8 mouse cellular contexts compared by ENCODE assay signal in genomic region chr11:78182450-78182849, GRCm38 (mm10). TPM values are rescaled to one million over a fixed set of nuclear protein-coding genes. Genes with fewer than 3 reads are reported as not detected.
DNase-seq lines count a peak whose midpoint lies in the region; ATAC-seq and TF ChIP-seq lines count a peak whose summit lies in the region.

No protein-coding gene starts in this region.

- TF ChIP-seq CTCF in G1E (IDR thresholded peaks at IDR 0.05; ENCODE audit: low read depth, low read length) = no peak

- no peaks in the 10 kb centered on the region for H3K9me3 ChIP-seq in heart, embryonic 16.5 days (replicated peaks; ENCODE audit: control insufficient read depth, low read length)
- no peaks in the 10 kb centered on the region for H3K9me3 ChIP-seq in G1E (replicated peaks)
- no peaks in the 10 kb centered on the region for H3K9me3 ChIP-seq in hindbrain, embryonic 11.5 days (ENCODE audit: control insufficient read depth, low read length)
- no peaks in the 10 kb centered on the region for H3K9me3 ChIP-seq in midbrain, embryonic 10.5 days (replicated peaks)

- intact Hi-C loops in heart, postnatal 10 days (cut with DNase I) = no loop called here

- peak overlapping the region; percentile 96 for H3K4me3 ChIP-seq in heart, embryonic 16.5 days (ENCODE audit: low read length)
- peak overlapping the region; percentile 95 for H3K4me3 ChIP-seq in G1E (ENCODE audit: low read depth, low read length)
- peak overlapping the region; percentile 88 for H3K4me3 ChIP-seq in hindbrain, embryonic 11.5 days (ENCODE audit: low read depth, low read length)
- H3K4me3 ChIP-seq in midbrain, embryonic 10.5 days = peak overlapping the region; percentile 85

- peak overlapping the region; percentile 94 for H3K27ac ChIP-seq in heart, embryonic 16.5 days (ENCODE audit: low read length)
- 0 out of 2 replicates have a peak overlapping the region, but pooled peaks have one; percentile 93 for H3K27ac ChIP-seq in hindbrain, embryonic 11.5 days (ENCODE audit: low read depth, low read length)
- peak overlapping the region; percentile 96 for H3K27ac ChIP-seq in midbrain, embryonic 10.5 days (replicated peaks)

- DNase-seq in heart, postnatal 10 days = no peak
- no peak for DNase-seq in G1E (ENCODE audit: low spot score)
- DNase-seq in hindbrain, embryonic 11.5 days (ENCODE audit: low spot score) = no peak
- no peak for DNase-seq in midbrain, embryonic 10.5 days (ENCODE audit: low spot score)
- DNase-seq in right cerebral cortex, postnatal 25 days = no peak
- DNase-seq in left cerebral cortex, adult 18-20 months (ENCODE audit: low spot score in 2 of 2) = no peak
- DNase-seq in embryo, embryonic 10.5 days (ENCODE audit: low spot score) = no peak

- H3K36me3 ChIP-seq in heart, embryonic 16.5 days (ENCODE audit: control insufficient read depth, insufficient read depth) = peaks cover 23% of the 10 kb centered on the region
- H3K36me3 ChIP-seq in G1E (replicated peaks) = peaks cover 41% of the 10 kb centered on the region
- H3K36me3 ChIP-seq in hindbrain, embryonic 11.5 days (ENCODE audit: control insufficient read depth, insufficient read depth, low read length) = peaks cover 9% of the 10 kb centered on the region; the same call in 1 of the 2 replicates
- H3K36me3 ChIP-seq in midbrain, embryonic 10.5 days = peaks cover 37% of the 10 kb centered on the region

- H3K4me1 ChIP-seq in heart, embryonic 16.5 days (ENCODE audit: control insufficient read depth, insufficient read depth, low read length) = peaks cover 31% of the 10 kb centered on the region
- H3K4me1 ChIP-seq in G1E (ENCODE audit: insufficient read depth, low read depth, low read length) = peaks cover 53% of the 10 kb centered on the region
- peaks cover 17% of the 10 kb centered on the region for H3K4me1 ChIP-seq in hindbrain, embryonic 11.5 days (replicated peaks; ENCODE audit: control insufficient read depth, insufficient read depth, low read length)
- H3K4me1 ChIP-seq in midbrain, embryonic 10.5 days = peaks cover 56% of the 10 kb centered on the region

- 3% methylated on average over 7 of the region's 7 CpGs for WGBS in heart, embryonic 16.5 days
- WGBS in hindbrain, embryonic 11.5 days = 9% methylated on average over 7 of the region's 7 CpGs
- 9% methylated on average over 7 of the region's 7 CpGs for WGBS in midbrain, embryonic 10.5 days

- H3K4me2 ChIP-seq in heart, embryonic 16.5 days (ENCODE audit: low read depth, low read length) = peak overlapping the region; percentile 76
- peak overlapping the region; percentile 54 for H3K4me2 ChIP-seq in hindbrain, embryonic 11.5 days (replicated peaks; ENCODE audit: low read depth, low read length)

- peak overlapping the region; percentile 96 for H3K9ac ChIP-seq in heart, embryonic 16.5 days (ENCODE audit: low read length)
- H3K9ac ChIP-seq in hindbrain, embryonic 11.5 days (ENCODE audit: low read depth, low read length) = peak overlapping the region; percentile 91

- no peaks in the 10 kb centered on the region for H3K27me3 ChIP-seq in heart, embryonic 16.5 days (ENCODE audit: control insufficient read depth, insufficient read depth, low read length)
- peaks cover 12% of the 10 kb centered on the region for H3K27me3 ChIP-seq in G1E (ENCODE audit: insufficient read depth, low read length)
- no peaks in the 10 kb centered on the region for H3K27me3 ChIP-seq in hindbrain, embryonic 11.5 days (ENCODE audit: control insufficient read depth, insufficient read depth, low read length)
- no peaks in the 10 kb centered on the region for H3K27me3 ChIP-seq in midbrain, embryonic 10.5 days (ENCODE audit: low read depth, poor library complexity, severe bottlenecking)

- ATAC-seq in heart, embryonic 16.5 days (replicated peaks; ENCODE audit: extremely low read depth, insufficient read depth, low FRiP score) = no peak
- no peak for ATAC-seq in G1E (ENCODE audit: extremely low read depth, insufficient number of reproducible peaks, low FRiP score, poor library complexity, severe bottlenecking)
- no peak for ATAC-seq in hindbrain, embryonic 11.5 days (ENCODE audit: low FRiP score)

RNA-seq across cellular contexts. Expression of gene Rpl23a, which starts 0.9 kb away (rescaled TPM):
- 708 and 711 TPM in 2 replicates for polyA plus RNA-seq in heart, embryonic 16.5 days (2015; fragmentation: Nextera tagmentation; extraction: Ambion mirVana)
- total RNA-seq in heart, postnatal 10 days (2021) = 100 to 1,000 TPM; 965 to 994 TPM
- 1,467 and 1,695 TPM in 2 replicates for total RNA-seq in G1E (2014; fragmentation: Nextera tagmentation)
- total RNA-seq in G1E (2017) = 2,502 and 2,557 TPM in 2 replicates
- 844 and 2,130 TPM in 2 replicates for polyA plus RNA-seq in G1E (2012)
- polyA plus RNA-seq in hindbrain, embryonic 11.5 days (2014; fragmentation: Nextera tagmentation; extraction: Ambion mirVana) = 1,168 and 1,191 TPM in 2 replicates
- 953 and 1,066 TPM in 2 replicates for polyA plus RNA-seq in midbrain, embryonic 10.5 days (2016; fragmentation: Nextera tagmentation; extraction: Ambion mirVana)
- 100 to 1,000 TPM; 729 to 741 TPM for total RNA-seq in left cerebral cortex, adult 18-20 months (2021)

RNA-seq across cellular contexts. Expression of gene Rab34, which starts 5.8 kb away (rescaled TPM):
- 51.5 and 60.8 TPM in 2 replicates for polyA plus RNA-seq in heart, embryonic 16.5 days (2015; fragmentation: Nextera tagmentation; extraction: Ambion mirVana)
- total RNA-seq in heart, postnatal 10 days (2021) = 10 to 100 TPM; 22.3 to 24.3 TPM
- total RNA-seq in G1E (2014; fragmentation: Nextera tagmentation) (0.60 TPM in 1 of 2 replicates, not detected in the other), G1E (2017) (not detected in 2 replicates)
- polyA plus RNA-seq in G1E (2012) = 0.52 and 0.95 TPM in 2 replicates
- 57.7 and 69.3 TPM in 2 replicates for polyA plus RNA-seq in hindbrain, embryonic 11.5 days (2014; fragmentation: Nextera tagmentation; extraction: Ambion mirVana)
- polyA plus RNA-seq in midbrain, embryonic 10.5 days (2016; fragmentation: Nextera tagmentation; extraction: Ambion mirVana) = 75.0 and 83.8 TPM in 2 replicates
- total RNA-seq in left cerebral cortex, adult 18-20 months (2021) = 10 to 100 TPM; 15.2 to 18.0 TPM

RNA-seq across cellular contexts. Expression of gene Tlcd1, which starts 5.9 kb away (rescaled TPM):
- polyA plus RNA-seq in heart, embryonic 16.5 days (2015; fragmentation: Nextera tagmentation; extraction: Ambion mirVana) = 14.2 and 16.1 TPM in 2 replicates
- 1 to 10 TPM; 9.1 to 9.4 TPM for total RNA-seq in heart, postnatal 10 days (2021)
- total RNA-seq in G1E (2014; fragmentation: Nextera tagmentation) (14.7 and 15.5 TPM in 2 replicates), G1E (2017) (6.7 TPM in 2 replicates)
- polyA plus RNA-seq in G1E (2012) = 47.8 and 59.3 TPM in 2 replicates
- 6.8 and 9.5 TPM in 2 replicates for polyA plus RNA-seq in hindbrain, embryonic 11.5 days (2014; fragmentation: Nextera tagmentation; extraction: Ambion mirVana)
- polyA plus RNA-seq in midbrain, embryonic 10.5 days (2016; fragmentation: Nextera tagmentation; extraction: Ambion mirVana) = 8.8 and 11.1 TPM in 2 replicates
- total RNA-seq in left cerebral cortex, adult 18-20 months (2021) = 10 to 100 TPM; 25.3 to 33.8 TPM

RNA-seq across cellular contexts. Expression of gene Nek8, which starts 6.0 kb away (rescaled TPM):
- 17.7 TPM in 2 replicates for polyA plus RNA-seq in heart, embryonic 16.5 days (2015; fragmentation: Nextera tagmentation; extraction: Ambion mirVana)
- 1 to 10 TPM; 4.5 to 5.4 TPM for total RNA-seq in heart, postnatal 10 days (2021)
- total RNA-seq in G1E (2014; fragmentation: Nextera tagmentation) (7.8 and 14.8 TPM in 2 replicates), G1E (2017) (7.8 and 9.9 TPM in 2 replicates)
- polyA plus RNA-seq in G1E (2012) = 7.3 and 8.5 TPM in 2 replicates
- 5.2 and 7.0 TPM in 2 replicates for polyA plus RNA-seq in hindbrain, embryonic 11.5 days (2014; fragmentation: Nextera tagmentation; extraction: Ambion mirVana)
- polyA plus RNA-seq in midbrain, embryonic 10.5 days (2016; fragmentation: Nextera tagmentation; extraction: Ambion mirVana) = 10.7 and 11.1 TPM in 2 replicates
- 1 to 10 TPM; 3.2 to 3.5 TPM for total RNA-seq in left cerebral cortex, adult 18-20 months (2021)

RNA-seq across cellular contexts. Expression of gene Proca1, which starts 10.7 kb away (rescaled TPM):
- polyA plus RNA-seq in heart, embryonic 16.5 days (2015; fragmentation: Nextera tagmentation; extraction: Ambion mirVana) = 2.4 and 2.6 TPM in 2 replicates
- 1 to 10 TPM; 1.5 to 3.1 TPM for total RNA-seq in heart, postnatal 10 days (2021)
- total RNA-seq in G1E (2014; fragmentation: Nextera tagmentation) (not detected in 2 replicates), G1E (2017) (0.22 TPM in 1 of 2 replicates, not detected in the other)
- polyA plus RNA-seq in G1E (2012) = not detected in 2 replicates
- polyA plus RNA-seq in hindbrain, embryonic 11.5 days (2014; fragmentation: Nextera tagmentation; extraction: Ambion mirVana) = 1.0 and 1.2 TPM in 2 replicates
- 0.96 and 1.6 TPM in 2 replicates for polyA plus RNA-seq in midbrain, embryonic 10.5 days (2016; fragmentation: Nextera tagmentation; extraction: Ambion mirVana)
- 1 to 10 TPM; 5.7 to 6.3 TPM for total RNA-seq in left cerebral cortex, adult 18-20 months (2021)

Comparison
In these comparisons a context has a peak if more than half of its experiments do, and no peak if none do; other contexts are left out.
1. RNA of gene Rab34, which starts 5.8 kb away (polyA plus RNA-seq): 75.0 to 83.8 TPM in midbrain, embryonic 10.5 days, 57.7 to 69.3 TPM in hindbrain, embryonic 11.5 days and 51.5 to 60.8 TPM in heart, embryonic 16.5 days; 0.52 to 0.95 TPM in G1E; every median in the first group is over 10 times any median in the second.
2. Peak in every context shown above with its lines, with median percentiles within 50 percentile points of each other: H3K27ac ChIP-seq and H3K4me3 ChIP-seq.